Mouse (Mus musculus): ENCODE results near the gene Olfml2b. TPM values are rescaled to one million over a fixed set of nuclear protein-coding genes. Genes with fewer than 3 reads are reported as not detected.

Gene Olfml2b
- polyA plus RNA-seq, 1 experiment from 2014 or later: 28.7 TPM

DNA sequence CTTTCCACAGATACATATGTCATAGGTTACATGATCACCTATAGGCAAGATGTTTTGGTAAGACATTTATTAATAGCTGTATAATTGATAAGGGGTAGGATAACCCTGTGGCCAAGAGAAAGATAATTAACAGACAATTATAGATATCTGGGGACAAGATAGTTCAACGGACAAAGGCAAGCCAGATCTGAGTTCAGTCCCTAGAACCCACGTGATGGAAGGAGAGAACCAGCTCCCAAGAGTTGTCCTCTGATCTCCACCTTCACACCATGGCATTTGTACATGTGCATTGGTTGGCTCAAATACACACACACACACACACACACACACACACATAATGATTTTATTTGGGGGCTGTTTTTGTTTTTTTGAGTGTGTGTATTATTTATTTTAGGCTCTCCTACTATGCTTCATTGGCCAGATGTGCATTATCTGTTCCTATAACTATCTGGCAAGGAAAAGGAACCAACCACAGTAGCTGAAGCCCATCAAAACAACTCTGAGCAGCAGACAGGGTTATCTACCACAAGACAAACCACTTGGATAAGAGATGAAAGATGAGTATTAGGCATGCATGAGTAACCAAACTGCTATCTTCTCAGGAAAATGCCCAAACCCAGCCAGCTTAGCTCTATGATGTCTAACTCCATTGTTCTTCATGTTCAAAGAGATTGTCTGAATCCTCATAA, 24.5 kb upstream of the Olfml2b start:
- ATAC-seq (replicated peaks; ENCODE audit: insufficient number of reproducible peaks, insufficient read depth, low FRiP score, low read depth): no peak
- H3K9ac ChIP-seq: no peak overlapping the region
- no peak overlapping the region for H3K4me3 ChIP-seq
- peaks cover 9% of the 10 kb centered on the region; the same call in 1 of the 2 replicates for H3K4me1 ChIP-seq (replicated peaks)
- no peak overlapping the region for H3K4me2 ChIP-seq
- H3K9me3 ChIP-seq (replicated peaks): no peaks in the 10 kb centered on the region; the same call in 1 of the 2 replicates
- WGBS: 67% methylated on average over 2 of the region's 2 CpGs
- H3K27ac ChIP-seq: no peak overlapping the region
- no peaks in the 10 kb centered on the region for H3K36me3 ChIP-seq
- no peaks in the 10 kb centered on the region for H3K27me3 ChIP-seq

DNA sequence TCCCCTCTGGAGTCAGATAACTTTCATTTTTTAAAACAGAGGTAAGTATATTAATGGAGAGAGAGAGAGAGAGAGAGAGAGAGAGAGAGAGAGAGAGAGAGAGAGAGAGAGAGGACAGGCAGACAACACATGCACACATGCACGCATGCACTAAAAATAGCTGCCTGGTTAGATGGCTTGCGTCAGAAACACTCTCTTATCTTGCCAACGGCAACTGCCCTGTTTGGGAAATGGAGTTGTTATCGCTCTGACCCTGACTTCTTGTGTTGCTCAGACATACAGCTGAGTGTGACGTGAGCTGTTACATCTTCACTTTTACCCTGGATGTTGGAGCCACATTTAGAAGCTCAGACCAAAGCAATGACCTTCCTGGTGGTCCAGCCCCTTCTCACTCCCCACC, 21.4 kb upstream of the Olfml2b start:
- ATAC-seq (replicated peaks; ENCODE audit: insufficient number of reproducible peaks, insufficient read depth, low FRiP score, low read depth): peak; percentile 95
- 3% methylated on average over 5 of the region's 5 CpGs for WGBS
- no peak overlapping the region for H3K4me2 ChIP-seq

DNA sequence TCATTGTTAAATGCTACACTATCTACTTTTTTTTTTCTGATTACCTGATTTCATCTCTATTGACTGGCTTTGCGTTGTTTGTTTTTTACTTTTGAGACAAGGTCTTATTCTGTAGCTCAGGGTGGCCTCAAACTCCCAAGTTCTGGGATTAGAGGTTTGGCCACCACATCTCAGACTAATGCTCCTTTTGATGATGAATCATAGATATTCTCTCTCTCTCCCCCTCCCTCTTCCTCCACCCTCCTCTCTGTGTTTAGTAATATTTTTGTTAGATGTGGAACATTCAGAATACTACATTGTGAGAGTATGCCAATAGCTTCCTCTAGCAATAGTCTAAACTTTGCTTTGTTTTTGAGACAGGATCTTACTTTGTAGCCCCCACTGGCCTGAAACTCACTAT, 20.9 kb upstream of the Olfml2b start:
- Histone ChIP-seq H3K4me1 (replicated peaks) (peaks cover 9% of the 10 kb centered on the region; the same call in 1 of the 2 replicates), H3K4me2 (no peak overlapping the region), H3K27me3 (no peaks in the 10 kb centered on the region), H3K4me3 (no peak overlapping the region), H3K36me3 (no peaks in the 10 kb centered on the region), H3K27ac (peak overlapping the region; percentile 89), H3K9me3 (replicated peaks) (no peaks in the 10 kb centered on the region; the same call in 1 of the 2 replicates), H3K9ac (no peak overlapping the region)
- WGBS: 92% methylated on average over 1 of the region's 1 CpGs
- no peak for ATAC-seq (replicated peaks; ENCODE audit: insufficient number of reproducible peaks, insufficient read depth, low FRiP score, low read depth)

More for the DNA sequence above, 21.4 kb upstream of the Olfml2b start:
- no peak overlapping the region for H3K4me3 ChIP-seq
- peaks cover 9% of the 10 kb centered on the region; the same call in 1 of the 2 replicates for H3K4me1 ChIP-seq (replicated peaks)
- no peak overlapping the region for H3K9ac ChIP-seq
- no peaks in the 10 kb centered on the region; the same call in 1 of the 2 replicates for H3K9me3 ChIP-seq (replicated peaks)
- H3K27ac ChIP-seq: peak overlapping the region; percentile 89
- no peaks in the 10 kb centered on the region for H3K27me3 ChIP-seq
- H3K36me3 ChIP-seq: no peaks in the 10 kb centered on the region

DNA sequence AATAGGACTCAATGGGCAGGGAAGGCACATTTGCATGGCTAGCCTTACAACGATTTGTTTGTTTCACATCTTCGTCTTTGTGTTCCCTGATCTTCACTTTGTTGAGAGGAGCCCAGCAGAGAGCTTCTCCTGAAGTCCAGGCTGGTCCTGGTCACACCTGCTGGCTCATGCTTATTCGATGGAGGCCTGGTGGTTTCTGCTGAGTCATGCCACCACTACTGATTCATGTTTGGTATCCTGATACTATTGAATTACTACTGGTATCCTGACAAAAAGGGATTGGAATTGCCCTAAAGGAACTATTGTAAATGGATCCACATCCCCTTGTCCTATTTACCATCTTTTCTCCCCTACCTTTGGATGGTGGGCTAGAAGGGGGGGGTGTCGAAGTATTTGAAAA, 13.8 kb upstream of the Olfml2b start:
- Histone ChIP-seq H3K4me2 (no peak overlapping the region), H3K27me3 (no peaks in the 10 kb centered on the region), H3K36me3 (no peaks in the 10 kb centered on the region), H3K27ac (no peak overlapping the region), H3K4me1 (replicated peaks) (no peaks in the 10 kb centered on the region), H3K4me3 (no peak overlapping the region), H3K9me3 (replicated peaks) (no peaks in the 10 kb centered on the region), H3K9ac (no peak overlapping the region)
- no peak for ATAC-seq (replicated peaks; ENCODE audit: insufficient number of reproducible peaks, insufficient read depth, low FRiP score, low read depth)
- WGBS: 83% methylated on average over 4 of the region's 4 CpGs

DNA sequence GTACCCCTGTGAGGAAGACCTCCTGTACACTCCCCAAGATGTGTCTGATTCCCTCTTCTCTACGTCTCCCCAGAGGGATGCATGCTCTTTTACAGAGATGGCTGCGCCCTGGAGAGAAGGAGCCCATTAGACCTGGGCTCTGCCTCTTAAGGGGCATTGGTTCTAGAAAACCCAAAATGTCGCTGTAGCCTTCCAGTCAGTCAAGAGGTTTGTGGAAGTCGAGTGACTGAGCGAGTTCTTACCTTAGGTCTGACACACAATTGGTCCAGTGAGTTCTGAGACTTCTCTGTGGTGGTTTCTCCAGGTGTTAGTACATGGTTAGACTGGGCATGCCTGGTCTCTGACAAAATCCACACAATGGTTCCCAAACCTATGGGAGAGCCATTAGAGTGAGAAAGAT, 12.8 kb upstream of the Olfml2b start:
- Histone ChIP-seq H3K27me3 (no peaks in the 10 kb centered on the region), H3K36me3 (no peaks in the 10 kb centered on the region), H3K9me3 (replicated peaks) (no peaks in the 10 kb centered on the region), H3K4me3 (no peak overlapping the region), H3K9ac (no peak overlapping the region), H3K4me1 (replicated peaks) (no peaks in the 10 kb centered on the region), H3K4me2 (no peak overlapping the region), H3K27ac (no peak overlapping the region)
- ATAC-seq (replicated peaks; ENCODE audit: insufficient number of reproducible peaks, insufficient read depth, low FRiP score, low read depth): no peak
- 91% methylated on average over 5 of the region's 5 CpGs for WGBS

DNA sequence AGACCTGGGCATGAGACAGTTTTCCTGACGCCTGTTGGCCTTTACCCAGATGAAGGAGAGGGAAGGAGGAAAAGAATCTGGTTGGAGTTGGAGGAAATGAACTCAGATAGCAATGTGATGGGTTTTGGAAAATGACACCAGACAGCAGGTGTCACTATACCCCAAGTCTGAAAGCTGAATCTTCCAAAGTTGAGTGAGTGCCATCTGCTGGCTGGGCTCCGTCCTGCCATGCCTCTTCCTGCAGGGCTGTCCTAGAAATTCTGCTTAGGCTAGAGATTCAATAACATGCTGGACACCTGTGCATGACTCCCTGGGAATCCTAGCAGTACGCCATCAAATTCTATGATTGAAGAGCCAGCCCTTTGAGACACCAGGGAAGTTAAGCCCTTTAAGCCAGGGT, 11.9 kb upstream of the Olfml2b start:
- H3K9ac ChIP-seq: no peak overlapping the region
- no peak overlapping the region for H3K4me3 ChIP-seq
- H3K4me1 ChIP-seq (replicated peaks): no peaks in the 10 kb centered on the region
- no peaks in the 10 kb centered on the region for H3K36me3 ChIP-seq
- H3K27ac ChIP-seq: no peak overlapping the region
- no peaks in the 10 kb centered on the region for H3K27me3 ChIP-seq
- 0 out of 2 replicates have a peak, but pooled peaks have one; percentile 27 for ATAC-seq (replicated peaks; ENCODE audit: insufficient number of reproducible peaks, insufficient read depth, low FRiP score, low read depth)
- H3K9me3 ChIP-seq (replicated peaks): no peaks in the 10 kb centered on the region
- 12% methylated on average over 3 of the region's 3 CpGs for WGBS
- no peak overlapping the region for H3K4me2 ChIP-seq

DNA sequence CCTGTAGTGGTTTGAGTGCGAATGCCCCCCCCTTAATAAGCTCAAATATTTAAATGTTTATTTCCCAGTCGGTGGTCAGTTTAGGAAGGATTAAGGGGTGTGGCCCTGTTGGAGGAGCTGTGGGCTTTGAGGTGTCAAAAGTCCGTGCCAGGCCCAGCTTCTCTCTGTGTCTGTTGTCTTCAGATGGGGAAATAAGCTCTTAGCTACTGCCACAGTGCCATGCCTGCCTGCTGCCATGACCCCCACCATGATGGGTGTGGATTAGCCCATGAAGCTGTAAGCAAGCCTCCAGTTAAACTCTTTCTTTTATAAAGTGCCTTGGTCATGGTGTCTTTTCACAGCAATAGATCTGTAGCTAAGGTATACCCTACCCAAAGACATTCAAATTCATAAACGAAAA, 11.5 kb upstream of the Olfml2b start:
- Histone ChIP-seq H3K4me3 (no peak overlapping the region), H3K27me3 (no peaks in the 10 kb centered on the region), H3K4me1 (replicated peaks) (no peaks in the 10 kb centered on the region), H3K9me3 (replicated peaks) (no peaks in the 10 kb centered on the region), H3K9ac (no peak overlapping the region), H3K27ac (no peak overlapping the region), H3K36me3 (no peaks in the 10 kb centered on the region), H3K4me2 (no peak overlapping the region)
- ATAC-seq (replicated peaks; ENCODE audit: insufficient number of reproducible peaks, insufficient read depth, low FRiP score, low read depth): no peak
- 67% methylated on average over 4 of the region's 4 CpGs for WGBS

DNA sequence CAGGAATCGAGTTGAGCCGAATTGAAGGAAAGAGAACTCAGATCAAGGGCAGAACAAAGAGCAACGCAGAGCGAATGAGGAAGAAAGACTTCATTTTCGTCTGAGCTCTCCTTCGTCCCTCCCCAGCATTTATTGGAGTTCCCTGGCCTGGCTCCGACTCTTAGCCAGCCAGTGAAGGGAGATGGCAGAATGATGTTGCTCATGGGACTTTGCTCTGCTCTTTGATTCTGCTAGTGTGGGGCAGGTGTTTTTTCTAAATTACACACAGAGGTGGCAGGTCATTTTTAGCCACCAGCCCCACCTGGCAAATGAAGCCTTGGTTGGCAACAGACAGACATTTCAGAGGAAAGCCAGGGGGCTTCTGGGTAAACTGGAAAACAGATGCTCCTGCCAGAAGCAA, 5.4 kb upstream of the Olfml2b start:
- ATAC-seq (replicated peaks; ENCODE audit: insufficient number of reproducible peaks, insufficient read depth, low FRiP score, low read depth): no peak

DNA sequence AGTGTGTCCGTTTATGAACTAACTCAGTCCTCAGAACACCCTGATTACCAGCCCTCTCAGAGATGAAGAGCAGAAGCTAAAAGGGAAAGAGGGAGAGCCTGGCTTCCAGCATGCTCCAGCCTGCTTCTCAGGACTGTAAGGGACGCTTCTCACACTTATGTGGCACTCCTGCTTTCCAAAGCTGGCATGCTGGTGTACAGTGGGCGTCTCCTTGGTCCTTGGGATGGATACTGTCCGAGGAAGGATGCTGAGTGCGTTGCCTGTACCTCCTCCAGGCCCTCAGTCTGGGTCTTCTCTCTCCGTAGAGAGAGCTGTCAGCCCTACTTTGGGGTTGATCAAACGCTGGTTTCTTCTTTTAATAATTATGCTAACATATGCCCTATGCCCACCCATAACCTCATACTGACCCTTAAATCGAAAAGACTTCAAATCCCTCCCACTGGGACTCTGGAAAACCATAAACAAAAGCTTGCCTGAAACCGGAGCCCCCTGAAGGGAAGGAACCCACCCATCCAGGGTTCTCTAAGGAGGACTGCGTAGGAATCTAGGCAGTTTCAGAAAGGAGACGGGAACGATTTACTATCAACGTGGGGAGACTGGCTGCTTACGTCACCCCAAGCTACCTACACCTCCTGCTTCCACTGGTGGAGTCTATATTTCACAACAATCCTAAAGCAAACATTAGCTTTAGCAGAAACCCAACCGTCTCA, 1.7 kb downstream of the Olfml2b start:
- peaks cover 14% of the 10 kb centered on the region; the same call in 1 of the 2 replicates for H3K36me3 ChIP-seq
- peak overlapping the region; percentile 72 for H3K4me3 ChIP-seq
- H3K27me3 ChIP-seq: no peaks in the 10 kb centered on the region
- peak overlapping the region; percentile 87 for H3K4me2 ChIP-seq
- no peaks in the 10 kb centered on the region for H3K9me3 ChIP-seq (replicated peaks)
- H3K4me1 ChIP-seq (replicated peaks): peaks cover 50% of the 10 kb centered on the region
- H3K27ac ChIP-seq: peak overlapping the region; percentile 80
- WGBS: 48% methylated on average over 15 of the region's 15 CpGs
- ATAC-seq (replicated peaks; ENCODE audit: insufficient number of reproducible peaks, insufficient read depth, low FRiP score, low read depth): no peak
- peak overlapping the region; percentile 42; the same call in 1 of the 2 replicates for H3K9ac ChIP-seq

More for the DNA sequence above, 5.4 kb upstream of the Olfml2b start:
- Histone ChIP-seq H3K4me1 (replicated peaks) (peaks cover 5% of the 10 kb centered on the region; the same call in 1 of the 2 replicates), H3K4me2 (no peak overlapping the region), H3K27me3 (no peaks in the 10 kb centered on the region), H3K4me3 (no peak overlapping the region), H3K27ac (no peak overlapping the region), H3K9ac (no peak overlapping the region), H3K36me3 (no peaks in the 10 kb centered on the region), H3K9me3 (replicated peaks) (no peaks in the 10 kb centered on the region)
- WGBS: 80% methylated on average over 7 of the region's 7 CpGs

DNA sequence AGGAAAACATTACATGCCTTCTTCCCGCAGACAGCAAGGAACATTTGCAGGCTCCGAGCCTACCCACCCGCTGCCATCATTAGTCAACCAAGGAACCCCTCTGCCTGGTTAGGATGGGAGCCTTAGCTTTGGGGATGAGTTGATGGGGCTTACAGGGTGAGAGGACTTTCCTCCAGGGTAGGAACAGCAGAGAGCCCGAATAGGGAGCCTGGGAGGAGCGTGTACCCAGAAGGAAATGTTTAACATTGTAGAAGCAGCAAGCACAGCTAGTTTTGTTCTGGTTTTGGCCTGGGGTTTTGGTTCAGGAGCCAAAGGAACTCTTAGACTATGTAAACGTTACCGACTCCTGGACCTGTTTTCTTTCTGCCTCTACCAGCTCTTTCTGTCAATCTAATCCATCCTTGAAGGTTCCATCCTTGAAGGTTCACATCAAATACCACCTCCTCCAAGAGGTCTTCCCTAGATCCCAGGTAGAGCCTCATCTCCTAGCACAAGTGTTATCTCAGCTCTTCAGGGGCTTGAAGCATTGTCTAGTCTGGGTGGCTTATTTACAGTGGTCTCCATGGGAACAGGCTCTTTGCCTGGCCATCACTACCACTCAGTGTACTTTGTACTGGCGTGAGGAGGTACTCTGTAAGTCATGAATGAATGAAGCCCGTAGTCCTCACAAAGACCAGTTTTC, 2.4 kb downstream of the Olfml2b start:
- ATAC-seq (replicated peaks; ENCODE audit: insufficient number of reproducible peaks, insufficient read depth, low FRiP score, low read depth): no peak
- no peaks in the 10 kb centered on the region for H3K9me3 ChIP-seq (replicated peaks)
- H3K4me1 ChIP-seq (replicated peaks): peaks cover 57% of the 10 kb centered on the region
- H3K36me3 ChIP-seq: peaks cover 14% of the 10 kb centered on the region; the same call in 1 of the 2 replicates
- H3K27me3 ChIP-seq: no peaks in the 10 kb centered on the region
- no peak overlapping the region for H3K9ac ChIP-seq
- 61% methylated on average over 9 of the region's 9 CpGs for WGBS
- peak overlapping the region; percentile 87 for H3K4me2 ChIP-seq
- peak overlapping the region; percentile 72 for H3K4me3 ChIP-seq
- peak overlapping the region; percentile 80 for H3K27ac ChIP-seq

DNA sequence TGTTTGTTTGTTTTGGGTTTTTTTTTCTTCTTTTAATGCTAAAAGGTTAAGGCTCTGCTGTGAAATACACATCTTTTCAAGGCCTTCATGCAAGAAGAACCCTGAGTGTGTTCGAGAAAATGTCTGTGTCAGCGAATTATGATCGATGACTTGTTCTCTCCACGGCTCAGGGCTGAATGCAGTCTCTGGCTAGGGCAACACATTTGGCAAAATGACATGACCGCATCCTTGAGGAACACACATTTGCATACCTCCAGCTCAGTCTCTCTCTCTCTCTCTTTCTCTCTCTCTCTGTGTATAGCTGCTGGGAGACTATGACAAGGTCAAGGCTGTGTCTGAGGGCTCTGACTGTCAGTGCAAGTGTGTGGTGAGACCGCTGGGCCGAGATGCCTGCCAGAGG, 3.0 kb downstream of the Olfml2b start:
- Histone ChIP-seq H3K27ac (peak overlapping the region; percentile 6; the same call in 1 of the 2 replicates), H3K27me3 (no peaks in the 10 kb centered on the region), H3K4me1 (replicated peaks) (peaks cover 63% of the 10 kb centered on the region), H3K4me3 (no peak overlapping the region), H3K9me3 (replicated peaks) (no peaks in the 10 kb centered on the region), H3K4me2 (peak overlapping the region; percentile 87; the same call in 1 of the 2 replicates), H3K36me3 (peaks cover 14% of the 10 kb centered on the region; the same call in 1 of the 2 replicates), H3K9ac (peak overlapping the region; percentile 18)
- ATAC-seq (replicated peaks; ENCODE audit: insufficient number of reproducible peaks, insufficient read depth, low FRiP score, low read depth): no peak
- 67% methylated on average over 7 of the region's 7 CpGs for WGBS
